Mouse (Mus musculus) lung, postnatal 0 days (tissue): Measurements from ENCODE around the gene Cfap299.

ENCODE experiments used
- CTCF ChIP-seq: IDR thresholded peaks from 2 replicates; pipeline ENCODE4 v1.5.1; 2016; ENCODE audit warnings: antibody characterized with exemption, mild to moderate bottlenecking
- EP300 ChIP-seq: IDR thresholded peaks from 2 replicates; pipeline ENCODE4 v1.6.1; 2016; ENCODE audit warnings: antibody characterized with exemption, mild to moderate bottlenecking, control low read depth

GRCm38 (mm10) chr5:98562806-98563205, 233.7 kb downstream of the Cfap299 start:
- TF ChIP-seq CTCF, result no peak
- no peak for TF ChIP-seq EP300
